Mouse (Mus musculus) heart, embryonic 13.5 days (tissue): ENCODE measurements around the gene Med16. TPM values are rescaled to one million over a fixed set of nuclear protein-coding genes. Genes with fewer than 3 reads are reported as not detected.

Experiments
- ATAC-seq: fragments of 200-750 bp; cut with Nextera tagmentation; 2 replicates; pipeline ENCODE4 v1.8.0; 2017; ENCODE audit warnings: moderate TSS enrichment; ENCODE audit not compliant: insufficient number of reproducible peaks, low FRiP score, low TSS enrichment; ENCODE audit errors: extremely low read depth
- H3K27ac ChIP-seq: fragments of 300-500 bp; sonication (generic); replicated peaks from 2 replicates; pipeline ENCODE4 v1.5.1; 2015; ENCODE audit warnings: moderate library complexity, mild to moderate bottlenecking, inconsistent platforms
- H3K27me3 ChIP-seq: fragments of 300-500 bp; sonication (generic); replicated peaks from 2 replicates; pipeline ENCODE4 v1.6.1; 2015; ENCODE audit warnings: mild to moderate bottlenecking, inconsistent platforms
- H3K36me3 ChIP-seq: fragments of 300-500 bp; sonication (generic); 2 replicates; pipeline ENCODE4 v1.6.1; 2015; ENCODE audit warnings: mild to moderate bottlenecking, inconsistent platforms
- H3K4me1 ChIP-seq: fragments of 300-500 bp; sonication (generic); 2 replicates; pipeline ENCODE4 v1.6.1; 2015; ENCODE audit warnings: inconsistent platforms
- H3K4me2 ChIP-seq: fragments of 300-500 bp; sonication (generic); 2 replicates; pipeline ENCODE4 v1.6.1; 2015; ENCODE audit warnings: inconsistent platforms, mild to moderate bottlenecking, moderate library complexity
- H3K4me3 ChIP-seq: fragments of 300-500 bp; sonication (generic); 2 replicates; pipeline ENCODE4 v1.5.1; 2015; ENCODE audit warnings: moderate library complexity, mild to moderate bottlenecking, inconsistent platforms
- H3K9ac ChIP-seq: fragments of 300-500 bp; sonication (generic); 2 replicates; pipeline ENCODE4 v1.6.1; 2015; ENCODE audit warnings: inconsistent platforms, mild to moderate bottlenecking, moderate library complexity
- H3K9me3 ChIP-seq: fragments of 300-500 bp; sonication (generic); 2 replicates; pipeline ENCODE4 v1.6.1; 2016; ENCODE audit warnings: inconsistent platforms
- WGBS: fragments of 180-500 bp; shearing (Covaris S2); methylation state at CpG from one replicate; pipeline ENCODE4 v1.1.7; 2015; ENCODE audit warnings: mixed read lengths; 5-methylcytosine and 5-hydroxymethylcytosine counted together
- polyA plus RNA-seq: library from polyadenylated mRNA; unstranded; fragments of >200 nt; fragmentation: Nextera tagmentation; extraction: Ambion mirVana; gene quantifications from 2 replicates; pipeline ENCODE4 v1.2.1, GENCODE M21; 2015

The Med16 gene
- polyA plus RNA-seq, 1 experiment from 2014 or later, result 42.1 TPM

DNA sequence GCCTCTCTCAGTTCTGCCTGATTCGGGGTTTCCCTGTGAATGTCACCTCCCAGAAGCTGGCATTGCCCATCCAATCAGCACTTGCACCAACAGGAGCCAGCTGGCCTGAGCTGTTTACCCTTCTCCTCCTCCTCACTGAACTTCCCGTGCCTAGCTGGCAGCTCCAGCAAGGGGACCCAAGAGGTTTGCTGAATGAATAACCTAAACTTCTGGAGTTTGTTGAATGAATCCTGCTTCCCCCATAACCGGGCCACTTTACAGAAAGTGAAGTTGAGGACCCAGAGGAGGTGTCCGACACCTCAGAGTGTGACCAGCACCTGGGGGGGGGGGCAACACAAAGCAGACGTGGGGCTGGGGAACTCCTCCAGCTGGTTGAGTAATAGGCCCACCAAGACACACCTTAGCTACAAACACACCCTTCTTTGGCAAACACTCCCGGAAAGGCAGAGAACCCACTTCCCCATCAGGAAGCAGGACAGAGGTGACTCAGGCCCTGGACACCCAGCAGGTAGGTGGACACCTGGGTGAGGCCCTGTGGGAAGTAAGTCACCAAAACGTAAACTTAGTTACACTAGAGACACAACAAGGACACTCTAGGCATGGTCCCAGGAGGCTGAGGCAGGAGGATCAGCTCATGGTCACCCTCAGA is 6.3 kb upstream of the Med16 start:
- peaks cover 48% of the 10 kb centered on the region for H3K4me1 ChIP-seq

DNA sequence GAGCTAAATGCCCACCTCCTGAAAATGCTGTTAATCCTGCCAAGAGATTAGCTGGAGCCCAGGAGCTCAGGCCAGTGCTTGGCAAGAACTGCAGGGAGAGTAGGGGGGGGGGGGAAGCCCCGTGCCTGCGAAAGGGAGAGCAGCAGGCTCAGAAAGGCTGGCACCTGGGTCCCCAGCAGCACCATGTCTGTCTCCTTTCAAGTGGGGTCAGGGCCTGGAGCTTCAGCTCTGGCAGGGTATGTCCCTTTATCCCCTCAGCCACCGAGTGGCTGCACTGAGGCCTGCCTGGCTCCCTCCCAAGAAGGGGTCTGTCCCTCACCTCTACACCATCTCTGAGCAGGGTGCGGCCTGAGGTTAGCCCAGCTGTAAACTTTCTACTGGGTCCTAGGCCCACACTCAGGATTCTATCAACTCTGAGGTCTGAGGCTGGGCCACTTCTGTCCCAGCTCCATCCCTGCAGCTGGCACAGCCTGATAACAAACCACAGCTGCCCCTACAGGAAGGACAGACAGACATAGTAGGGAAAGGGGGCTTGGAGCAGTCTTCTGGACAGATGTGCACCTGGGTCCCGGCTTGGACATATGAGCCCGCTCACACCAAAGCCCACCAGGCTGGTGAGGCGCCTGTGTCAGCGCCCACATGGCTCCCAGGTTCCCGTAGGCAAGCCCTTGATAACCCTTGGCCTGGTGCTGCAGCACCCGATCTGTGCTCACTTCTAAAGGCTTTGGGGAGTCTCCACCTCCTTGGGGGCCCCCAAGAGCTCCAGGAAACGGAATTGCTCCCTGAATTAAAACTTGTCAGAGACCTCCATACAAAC is 5.6 kb upstream of the Med16 start:
- H3K4me2 ChIP-seq, result peak overlapping the region; percentile 86; the same call in 1 of the 2 replicates
- H3K9me3 ChIP-seq, result no peaks in the 10 kb centered on the region
- WGBS, result 57% methylated on average over 11 of the region's 11 CpGs
- H3K27ac ChIP-seq, result no peak overlapping the region
- H3K4me1 ChIP-seq, result peaks cover 50% of the 10 kb centered on the region
- H3K9ac ChIP-seq, result peak overlapping the region; percentile 58
- peaks cover 21% of the 10 kb centered on the region for H3K27me3 ChIP-seq
- ATAC-seq, result no peak
- H3K36me3 ChIP-seq, result peaks cover 32% of the 10 kb centered on the region
- H3K4me3 ChIP-seq, result 0 out of 2 replicates have a peak overlapping the region, but pooled peaks have one; percentile 6

More for the DNA sequence above, 6.3 kb upstream of the Med16 start:
- peaks cover 28% of the 10 kb centered on the region for H3K27me3 ChIP-seq
- H3K27ac ChIP-seq, result no peak overlapping the region
- H3K4me2 ChIP-seq, result peak overlapping the region; percentile 86
- peak overlapping the region; percentile 58 for H3K9ac ChIP-seq
- no peak for ATAC-seq
- 0 out of 2 replicates have a peak overlapping the region, but pooled peaks have one; percentile 6 for H3K4me3 ChIP-seq
- H3K36me3 ChIP-seq, result peaks cover 32% of the 10 kb centered on the region
- WGBS, result 68% methylated on average over 7 of the region's 7 CpGs
- no peaks in the 10 kb centered on the region for H3K9me3 ChIP-seq

DNA sequence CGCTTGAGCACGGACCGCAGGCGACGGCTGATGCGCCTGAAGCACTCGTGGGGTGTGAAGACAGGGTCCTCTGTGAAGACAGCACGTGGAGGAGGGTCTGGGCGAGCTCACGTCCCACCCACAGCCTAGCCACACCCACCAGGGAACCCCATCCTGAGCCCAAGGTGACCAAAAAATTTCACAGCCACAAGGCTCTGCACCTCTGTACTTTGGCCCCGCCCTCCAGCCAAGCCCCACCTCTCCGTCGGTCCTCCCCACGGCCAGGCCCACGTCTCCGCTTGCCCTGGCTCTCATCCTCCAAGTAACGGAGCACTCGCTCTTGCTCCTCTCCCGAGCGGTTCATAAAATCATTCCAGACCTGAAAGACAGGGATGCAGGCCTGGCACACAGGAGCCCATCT is 3.7 kb upstream of the Med16 start:
- Histone ChIP-seq H3K4me1 (peaks cover 44% of the 10 kb centered on the region), H3K36me3 (peaks cover 32% of the 10 kb centered on the region), H3K9ac (no peak overlapping the region; the same call in 1 of the 2 replicates), H3K27ac (no peak overlapping the region), H3K27me3 (peaks cover 2% of the 10 kb centered on the region), H3K4me2 (no peak overlapping the region), H3K4me3 (no peak overlapping the region), H3K9me3 (no peaks in the 10 kb centered on the region)
- no peak for ATAC-seq
- 64% methylated on average over 20 of the region's 20 CpGs for WGBS

DNA sequence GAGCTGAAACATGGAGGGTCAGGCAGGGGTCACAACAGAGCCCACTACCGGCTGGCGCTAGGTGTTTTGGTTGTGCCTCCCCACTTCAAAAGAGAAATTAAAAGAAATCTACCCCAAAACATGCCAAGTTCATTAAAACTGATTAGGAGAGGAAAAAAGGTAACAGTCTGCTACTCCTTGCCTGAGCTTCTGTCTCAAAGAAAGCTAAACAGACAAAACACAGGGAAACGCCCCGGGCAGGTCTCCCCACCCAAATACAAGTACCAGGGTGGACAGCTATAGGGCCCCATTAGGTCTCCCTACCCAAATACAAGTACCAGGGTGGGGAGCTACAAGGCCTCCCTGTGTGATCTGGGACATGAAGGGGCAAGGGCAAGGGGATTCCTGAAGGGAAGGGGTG is 1.8 kb upstream of the Med16 start, which contains the start of gene Gm26602:
TSS of gene Gm26602 (plus strand) at position 301 of the 400 bp plus-strand sequence.
- Histone ChIP-seq H3K36me3 (peaks cover 50% of the 10 kb centered on the region), H3K4me2 (no peak within 1 kb of the TSS), H3K9ac (peak within 1 kb of the TSS; percentile 4; the same call in 1 of the 2 replicates), H3K4me3 (no peak within 1 kb of the TSS), H3K27ac (no peak within 1 kb of the TSS), H3K27me3 (no peaks in the 10 kb centered on the region), H3K9me3 (no peaks in the 10 kb centered on the region), H3K4me1 (peaks cover 34% of the 10 kb centered on the region)
- WGBS, result 95% methylated on average over 4 of the region's 4 CpGs
- ATAC-seq, result no peak

DNA sequence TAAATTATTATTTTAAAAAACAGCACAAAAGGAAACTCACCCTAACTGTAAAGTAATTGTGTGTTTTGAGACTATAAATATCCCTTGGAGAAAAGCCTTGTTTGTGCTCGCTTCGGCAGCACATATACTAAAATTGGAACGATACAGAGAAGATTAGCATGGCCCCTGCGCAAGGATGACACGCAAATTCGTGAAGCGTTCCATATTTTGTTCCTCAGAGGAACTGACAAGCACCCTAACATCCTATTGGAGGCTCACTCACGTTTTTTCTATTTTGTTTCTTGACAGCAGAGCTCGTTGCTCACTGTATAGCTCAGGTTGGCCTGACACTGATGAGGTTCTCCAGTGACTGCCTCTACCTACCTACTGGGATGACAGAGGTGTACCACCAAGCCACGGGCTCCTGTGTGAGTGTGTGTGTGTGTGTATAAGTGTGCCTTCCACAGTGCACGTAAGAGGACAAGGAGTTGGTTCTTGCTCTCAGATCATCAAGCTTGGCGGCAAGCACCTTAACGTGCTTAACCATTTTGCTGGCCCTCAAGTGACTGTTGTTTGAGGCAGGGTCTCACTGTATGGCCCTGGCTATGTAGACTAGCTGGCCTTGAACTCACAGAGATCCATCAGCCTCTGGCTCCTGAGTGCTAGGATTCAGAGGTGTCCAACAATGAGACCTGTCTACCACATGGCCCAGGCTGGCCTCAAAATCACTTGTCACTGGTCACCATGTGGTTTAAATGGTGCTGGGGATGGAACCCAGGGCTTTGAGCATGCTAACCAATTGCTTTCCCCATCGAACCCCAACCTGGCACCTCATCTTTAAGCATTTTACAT is 584 bp upstream of the Med16 start:
- H3K4me3 ChIP-seq, result peak overlapping the region; percentile 71
- H3K4me1 ChIP-seq, result peaks cover 22% of the 10 kb centered on the region
- no peak for ATAC-seq
- H3K9me3 ChIP-seq, result no peaks in the 10 kb centered on the region
- 24% methylated on average over 14 of the region's 14 CpGs for WGBS
- H3K27ac ChIP-seq, result peak overlapping the region; percentile 51
- peak overlapping the region; percentile 57 for H3K9ac ChIP-seq
- H3K36me3 ChIP-seq, result peaks cover 62% of the 10 kb centered on the region
- H3K27me3 ChIP-seq, result no peaks in the 10 kb centered on the region
- H3K4me2 ChIP-seq, result peak overlapping the region; percentile 68

DNA sequence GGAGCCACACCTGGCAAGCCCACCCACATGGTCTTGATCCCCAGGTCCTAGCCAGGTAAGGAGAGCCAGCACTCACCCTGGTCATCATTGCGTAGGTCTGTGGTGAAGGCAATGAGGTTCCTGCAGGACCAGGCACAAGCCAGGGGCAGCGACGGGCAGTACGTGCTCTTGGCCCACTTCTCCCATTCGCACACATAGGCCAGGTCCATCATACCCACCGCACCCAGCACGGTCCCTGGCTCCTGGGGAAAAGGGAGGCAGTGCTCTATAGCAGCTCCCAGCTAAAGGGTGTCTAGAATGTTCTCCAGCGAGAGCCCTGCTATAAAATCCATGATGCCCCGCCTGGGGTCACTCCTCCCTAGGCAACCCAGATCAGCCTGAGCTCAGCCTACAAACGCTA is 1.3 kb downstream of the Med16 start:
- ATAC-seq, result no peak

DNA sequence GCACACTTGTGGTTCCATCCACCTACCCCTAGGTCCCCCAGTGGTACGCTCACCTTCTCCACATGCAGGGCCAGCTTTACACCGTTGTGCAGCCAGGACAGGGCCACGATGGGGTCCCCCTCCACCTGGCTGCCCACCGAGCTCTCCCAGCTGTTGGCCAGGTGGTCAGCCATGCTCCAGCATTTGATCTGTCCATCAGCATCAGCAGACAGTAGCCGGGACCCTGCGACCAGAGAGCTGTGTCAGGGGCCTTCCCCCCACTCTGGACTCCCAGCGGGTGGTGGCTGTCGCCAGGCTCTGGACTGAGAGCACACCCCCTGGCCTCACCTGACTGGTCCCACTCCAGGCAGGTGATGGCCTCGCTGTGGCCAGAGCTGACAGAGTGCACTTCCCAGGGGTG is 2.0 kb downstream of the Med16 start:
- Histone ChIP-seq H3K27me3 (no peaks in the 10 kb centered on the region), H3K36me3 (peaks cover 70% of the 10 kb centered on the region), H3K4me1 (peaks cover 15% of the 10 kb centered on the region), H3K9me3 (no peaks in the 10 kb centered on the region), H3K9ac (no peak overlapping the region), H3K4me2 (no peak overlapping the region), H3K27ac (no peak overlapping the region), H3K4me3 (no peak overlapping the region)
- 94% methylated on average over 9 of the region's 9 CpGs for WGBS
- no peak for ATAC-seq

More for the DNA sequence above, 1.3 kb downstream of the Med16 start:
- Histone ChIP-seq H3K9ac (peak overlapping the region; percentile 5; the same call in 1 of the 2 replicates), H3K9me3 (no peaks in the 10 kb centered on the region), H3K36me3 (peaks cover 70% of the 10 kb centered on the region), H3K4me3 (peak overlapping the region; percentile 71; the same call in 1 of the 2 replicates), H3K27ac (no peak overlapping the region), H3K4me2 (peak overlapping the region; percentile 68; the same call in 1 of the 2 replicates), H3K4me1 (peaks cover 15% of the 10 kb centered on the region), H3K27me3 (no peaks in the 10 kb centered on the region)
- 91% methylated on average over 10 of the region's 10 CpGs for WGBS

DNA sequence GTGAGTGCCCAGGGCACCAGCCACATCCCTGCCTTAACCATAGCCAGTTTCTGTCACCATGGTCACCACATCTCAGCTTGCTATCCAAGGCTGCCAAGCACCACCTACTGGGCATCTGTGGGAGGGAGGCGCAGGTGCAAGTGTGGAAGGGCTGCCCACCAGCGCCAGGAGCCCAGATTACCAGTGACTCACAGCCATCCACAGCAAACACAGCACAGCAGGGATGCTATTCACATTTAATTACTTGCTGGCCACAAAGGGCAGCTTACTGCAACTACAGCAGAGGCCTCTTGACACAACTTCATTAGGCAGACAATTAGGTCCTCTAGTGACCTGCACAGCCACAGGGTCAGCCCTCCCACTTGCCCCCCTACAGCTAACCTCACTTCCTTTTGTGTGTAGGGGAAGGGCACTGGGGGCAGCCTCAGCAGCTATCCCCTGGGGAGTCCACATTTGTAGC is 7.7 kb downstream of the Med16 start:
- H3K27me3 ChIP-seq, result no peaks in the 10 kb centered on the region
- peaks cover 97% of the 10 kb centered on the region for H3K36me3 ChIP-seq
- H3K9me3 ChIP-seq, result no peaks in the 10 kb centered on the region
- H3K4me2 ChIP-seq, result no peak overlapping the region
- no peak overlapping the region for H3K27ac ChIP-seq
- ATAC-seq, result no peak
- H3K9ac ChIP-seq, result no peak overlapping the region
- no peaks in the 10 kb centered on the region for H3K4me1 ChIP-seq
- H3K4me3 ChIP-seq, result no peak overlapping the region
- WGBS, result 83% methylated on average over 2 of the region's 2 CpGs

DNA sequence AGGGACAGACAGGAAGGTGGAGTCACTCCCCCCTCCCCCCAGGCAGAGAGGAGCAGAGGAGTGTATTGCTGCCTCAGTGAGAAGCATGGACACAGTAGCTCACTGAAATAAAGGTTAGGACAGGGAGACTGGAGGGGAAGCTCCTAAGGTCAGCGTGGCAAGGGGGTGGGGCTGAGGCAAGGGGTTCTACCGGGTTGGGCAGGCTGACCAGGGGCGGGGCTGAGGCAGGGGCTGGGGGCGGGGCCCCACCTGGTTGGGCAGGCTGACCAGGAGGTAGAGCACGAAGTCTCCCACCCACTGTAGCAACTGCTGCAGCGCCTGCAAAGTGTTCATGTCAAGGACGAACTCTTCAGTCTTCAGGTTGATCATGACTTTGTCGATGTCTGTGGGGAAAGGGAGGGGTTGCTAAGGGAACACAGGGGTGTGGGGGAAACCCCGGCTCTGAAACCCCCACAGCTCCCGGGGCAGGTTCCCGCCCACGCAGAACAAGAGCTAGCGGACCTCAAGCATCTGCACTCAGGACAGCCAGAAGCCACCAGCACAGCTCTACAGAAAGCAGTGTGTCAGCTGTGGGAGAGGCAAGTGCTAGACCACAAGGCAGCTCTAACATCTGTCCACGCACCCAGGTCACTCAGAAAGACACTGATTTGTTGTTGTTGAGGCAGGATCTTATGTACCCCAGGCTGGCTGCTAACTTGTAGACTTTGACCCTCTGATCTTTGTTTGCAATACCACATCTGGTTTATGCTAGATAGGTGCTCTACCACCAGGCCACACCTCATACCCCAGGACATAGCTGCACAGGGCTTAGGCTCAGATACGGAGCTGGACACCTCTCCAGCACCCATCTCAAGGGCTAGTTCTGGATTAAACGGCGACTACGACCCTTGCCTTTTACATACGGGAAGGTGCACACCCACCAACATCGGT is 11.1 kb downstream of the Med16 start:
- ATAC-seq, result no peak
- Histone ChIP-seq H3K36me3 (peaks cover 81% of the 10 kb centered on the region), H3K4me3 (no peak overlapping the region), H3K27ac (no peak overlapping the region), H3K4me2 (no peak overlapping the region), H3K9ac (no peak overlapping the region), H3K9me3 (no peaks in the 10 kb centered on the region), H3K4me1 (peaks cover 7% of the 10 kb centered on the region; the same call in 1 of the 2 replicates), H3K27me3 (no peaks in the 10 kb centered on the region)
- 48% methylated on average over 20 of the region's 20 CpGs for WGBS

DNA sequence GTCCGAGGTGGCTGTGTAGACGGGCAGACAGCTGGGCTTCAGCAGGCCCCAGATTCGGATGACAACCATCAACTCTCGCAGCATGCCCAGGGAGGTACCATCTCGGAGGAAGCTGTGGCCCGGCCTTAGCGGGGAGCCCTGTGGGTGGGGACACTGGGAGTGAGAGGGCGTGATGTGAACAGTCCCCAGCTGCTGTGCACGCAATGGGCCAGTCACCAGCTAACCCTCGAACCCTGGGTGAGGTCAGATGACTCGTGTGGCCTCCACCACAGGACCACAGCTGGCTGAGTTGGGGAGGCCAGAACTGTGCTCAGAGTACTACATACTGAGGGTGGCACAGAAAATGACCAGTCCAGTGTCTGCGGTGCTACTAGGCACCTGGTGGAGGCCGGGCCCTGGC is 11.9 kb downstream of the Med16 start:
- peaks cover 7% of the 10 kb centered on the region; the same call in 1 of the 2 replicates for H3K4me1 ChIP-seq
- no peaks in the 10 kb centered on the region for H3K9me3 ChIP-seq
- H3K4me3 ChIP-seq, result no peak overlapping the region
- 83% methylated on average over 13 of the region's 13 CpGs for WGBS
- no peak overlapping the region for H3K9ac ChIP-seq
- no peak overlapping the region for H3K27ac ChIP-seq
- H3K36me3 ChIP-seq, result peaks cover 74% of the 10 kb centered on the region
- no peak overlapping the region for H3K4me2 ChIP-seq
- H3K27me3 ChIP-seq, result no peaks in the 10 kb centered on the region; the same call in 1 of the 2 replicates
- ATAC-seq, result no peak
